Mouse (Mus musculus) lung, embryonic 16.5 days (tissue): Measurements from ENCODE around the gene Ogfrl1. TPM values are rescaled to one million over a fixed set of nuclear protein-coding genes. Genes with fewer than 3 reads are reported as not detected.
"Not testable (repeated sequence)": the region's sequence is repeated elsewhere in the genome, so short reads cannot be mapped to it uniquely, and the experiment has no call there.

Experiments
- ATAC-seq: fragments of 200-750 bp; cut with Nextera tagmentation; 2 replicates; pipeline ENCODE4 v1.8.0; 2017; ENCODE audit warnings: low read depth, mild to moderate bottlenecking, moderate library complexity
- H3K27ac ChIP-seq: fragments of 300-500 bp; sonication (generic); 2 replicates; pipeline ENCODE4 v1.5.1; 2014; ENCODE audit warnings: mild to moderate bottlenecking, control low read depth, low read length
- H3K27me3 ChIP-seq: fragments of 300-500 bp; sonication (generic); 2 replicates; pipeline ENCODE4 v1.6.1; 2014; ENCODE audit warnings: low read depth, low read length, mixed read lengths; ENCODE audit not compliant: control insufficient read depth, insufficient read depth
- H3K36me3 ChIP-seq: fragments of 300-500 bp; sonication (generic); 2 replicates; pipeline ENCODE4 v1.6.1; 2014; ENCODE audit warnings: low read length; ENCODE audit not compliant: control insufficient read depth, insufficient read depth
- H3K4me1 ChIP-seq: fragments of 300-500 bp; sonication (generic); replicated peaks from 2 replicates; pipeline ENCODE4 v1.6.1; 2014; ENCODE audit warnings: low read length, mixed read lengths; ENCODE audit not compliant: control insufficient read depth, insufficient read depth
- H3K4me2 ChIP-seq: fragments of 300-500 bp; sonication (generic); 2 replicates; pipeline ENCODE4 v1.6.1; 2014; ENCODE audit warnings: low read depth, low read length, control low read depth
- H3K4me3 ChIP-seq: fragments of 300-500 bp; sonication (generic); 2 replicates; pipeline ENCODE4 v1.5.1; 2014; ENCODE audit warnings: mild to moderate bottlenecking, low read length, control low read depth
- H3K9ac ChIP-seq: fragments of 300-500 bp; sonication (generic); 2 replicates; pipeline ENCODE4 v1.6.1; 2014; ENCODE audit warnings: low read length, control low read depth
- H3K9me3 ChIP-seq: fragments of 300-500 bp; sonication (generic); 2 replicates; pipeline ENCODE4 v1.6.1; 2016; ENCODE audit warnings: low read length; ENCODE audit not compliant: control insufficient read depth
- WGBS: fragments of 180-500 bp; shearing (Covaris S2); extraction: QIAGEN DNeasy Blood & Tissue Kit; methylation state at CpG from one replicate; pipeline ENCODE4 v1.1.7; 2014; 5-methylcytosine and 5-hydroxymethylcytosine counted together
- polyA plus RNA-seq: library from polyadenylated mRNA; unstranded; fragments of >200 nt; fragmentation: Nextera tagmentation; extraction: Ambion mirVana; gene quantifications from 2 replicates; pipeline ENCODE4 v1.2.1, GENCODE M21; 2015

The Ogfrl1 gene
- polyA plus RNA-seq, 1 experiment from 2014 or later, result 7.0 TPM

DNA sequence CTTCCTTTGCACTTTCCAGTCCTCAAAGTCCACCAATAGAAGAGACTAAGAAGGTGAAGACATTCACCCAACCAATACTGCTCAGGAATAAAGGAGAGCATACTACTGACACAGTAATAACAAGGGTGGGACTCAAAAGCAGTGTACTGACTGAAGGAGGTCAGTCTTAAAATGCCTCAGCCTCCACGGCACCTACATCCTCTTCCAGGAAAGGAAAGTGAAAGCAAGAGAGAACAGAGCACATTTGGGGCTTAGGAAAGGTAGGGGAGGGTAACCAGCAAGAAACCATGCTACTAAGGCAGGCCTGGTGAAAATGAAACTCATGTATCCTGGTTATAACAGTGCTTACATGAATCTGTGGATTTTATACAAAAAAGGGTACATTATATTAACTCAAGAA lies 2.0 kb upstream of the Ogfrl1 start:
- 42% methylated on average over 1 of the region's 1 CpGs for WGBS
- no peaks in the 10 kb centered on the region for H3K9me3 ChIP-seq
- H3K4me3 ChIP-seq, result no peak overlapping the region
- no peak overlapping the region for H3K27ac ChIP-seq
- H3K27me3 ChIP-seq, result no peaks in the 10 kb centered on the region
- no peaks in the 10 kb centered on the region for H3K4me1 ChIP-seq
- H3K36me3 ChIP-seq, result no peaks in the 10 kb centered on the region
- H3K9ac ChIP-seq, result no peak overlapping the region
- no peak overlapping the region for H3K4me2 ChIP-seq
- no peak for ATAC-seq

DNA sequence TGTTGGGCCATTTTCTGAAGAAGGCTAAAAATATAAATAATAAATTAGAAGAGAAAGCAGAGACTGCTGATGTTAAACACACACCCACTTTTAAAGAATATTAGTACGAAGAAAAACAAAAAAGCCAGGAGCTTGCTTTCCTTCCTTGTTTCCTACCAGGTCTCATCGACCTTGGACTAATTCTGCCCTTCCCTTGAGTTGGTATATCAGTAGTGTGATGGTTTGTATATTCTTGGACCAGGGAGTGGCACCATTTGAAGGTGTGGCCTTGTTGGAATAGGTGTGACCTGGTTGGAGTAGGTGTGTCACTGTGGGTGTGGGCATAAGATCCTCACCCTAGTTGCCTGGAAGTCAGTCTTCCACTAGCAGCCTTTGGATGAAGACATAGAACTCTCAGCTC lies 3.2 kb downstream of the Ogfrl1 start:
- WGBS, result 69% methylated on average over 2 of the region's 2 CpGs
- H3K4me1 ChIP-seq, H3K4me2 ChIP-seq, H3K4me3 ChIP-seq, H3K27me3 ChIP-seq, H3K9ac ChIP-seq, H3K9me3 ChIP-seq, ATAC-seq, H3K27ac ChIP-seq, H3K36me3 ChIP-seq: not testable (repeated sequence)

DNA sequence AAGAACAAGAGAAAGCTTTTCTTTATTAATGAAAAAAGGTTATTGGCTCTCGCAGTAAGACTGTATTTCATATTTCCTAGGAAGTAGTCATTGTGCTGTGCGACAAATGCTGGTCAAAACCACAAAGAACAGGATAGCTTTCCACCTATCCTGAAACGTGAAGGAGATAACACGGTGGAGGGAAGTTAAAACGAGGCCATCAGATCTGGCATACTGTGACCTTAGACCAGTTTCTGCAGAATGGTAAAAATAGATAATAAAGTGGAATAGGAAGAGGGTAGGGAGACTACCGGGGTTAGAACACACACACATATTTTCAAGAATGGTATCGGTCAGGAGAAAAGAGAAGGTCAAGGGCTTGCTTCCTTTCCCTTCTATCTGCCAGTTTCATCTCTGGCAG lies 5.8 kb downstream of the Ogfrl1 start:
- Histone ChIP-seq H3K9ac (no peak overlapping the region), H3K4me3 (no peak overlapping the region), H3K36me3 (no peaks in the 10 kb centered on the region), H3K9me3 (no peaks in the 10 kb centered on the region), H3K27me3 (no peaks in the 10 kb centered on the region), H3K4me1 (no peaks in the 10 kb centered on the region), H3K4me2 (no peak overlapping the region), H3K27ac (no peak overlapping the region)
- WGBS, result 78% methylated on average over 7 of the region's 7 CpGs
- ATAC-seq, result no peak

DNA sequence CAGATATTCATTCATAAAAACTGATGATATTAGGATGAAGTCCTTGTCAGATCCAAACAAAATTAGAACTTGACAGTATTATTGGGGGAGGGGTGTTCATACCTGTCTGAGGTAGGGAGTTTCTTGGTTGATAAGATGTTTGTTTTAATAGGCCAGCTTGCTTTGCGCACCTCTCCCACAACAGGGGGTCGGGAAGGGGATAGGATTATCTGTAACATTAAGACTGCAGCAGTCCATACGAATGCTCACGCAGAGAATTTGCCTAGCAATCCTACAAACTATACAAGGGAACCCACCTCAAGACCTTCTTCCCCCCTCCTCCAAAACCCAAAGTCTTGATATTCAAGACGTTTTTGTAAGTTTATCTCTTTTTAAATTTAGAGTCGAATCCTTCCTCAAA lies 13.2 kb downstream of the Ogfrl1 start:
- no peaks in the 10 kb centered on the region for H3K36me3 ChIP-seq
- no peaks in the 10 kb centered on the region for H3K27me3 ChIP-seq
- 87% methylated on average over 6 of the region's 6 CpGs for WGBS
- no peak overlapping the region for H3K4me2 ChIP-seq
- H3K27ac ChIP-seq, result no peak overlapping the region
- H3K4me1 ChIP-seq, result peaks cover 8% of the 10 kb centered on the region; the same call in 1 of the 2 replicates
- H3K9ac ChIP-seq, result no peak overlapping the region
- ATAC-seq, result no peak
- H3K9me3 ChIP-seq, result no peaks in the 10 kb centered on the region
- no peak overlapping the region for H3K4me3 ChIP-seq

DNA sequence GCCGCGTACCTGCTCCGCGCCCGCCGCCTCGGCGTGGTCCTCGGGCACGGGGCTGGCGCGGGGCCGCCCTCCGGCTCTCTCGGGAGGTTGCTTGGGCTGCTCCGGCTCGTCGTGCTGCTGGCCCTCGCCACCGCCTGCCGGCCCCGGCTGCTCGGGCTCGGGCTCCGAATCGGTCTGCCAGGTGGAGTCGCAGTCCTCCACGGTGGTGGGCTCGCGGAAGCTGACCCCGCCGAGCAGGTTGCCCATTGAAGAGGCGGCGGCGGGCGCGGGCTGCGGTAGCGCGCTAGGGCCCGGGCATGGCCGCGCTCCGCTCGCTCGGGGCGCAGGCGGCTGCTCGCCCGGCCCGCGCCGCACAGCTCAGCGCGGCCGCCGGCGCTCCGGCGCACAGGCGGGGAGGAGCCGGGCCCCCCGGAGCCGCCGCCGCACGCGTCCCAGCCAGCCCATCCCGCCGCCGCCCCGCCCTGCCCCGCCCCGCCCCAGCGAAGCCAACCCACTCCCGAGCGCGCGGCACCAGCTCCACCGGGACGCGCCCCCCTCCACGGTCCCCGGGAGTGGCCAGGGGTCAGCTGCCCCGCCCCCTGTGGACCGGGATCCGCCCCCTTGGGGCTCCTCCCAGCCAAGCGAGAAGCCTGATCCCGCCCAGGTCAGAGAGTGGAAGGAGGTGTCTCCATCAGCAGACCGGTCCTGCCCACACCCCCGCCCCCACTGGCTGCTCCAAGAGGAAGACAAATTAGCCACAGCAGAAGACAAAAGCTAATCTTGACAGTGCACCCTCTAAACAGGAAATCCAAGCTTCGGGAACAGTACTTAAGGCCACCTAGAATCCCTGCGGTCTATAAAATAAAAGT lies 14.5 kb downstream of the Ogfrl1 start:
- peak overlapping the region; percentile 95 for H3K4me2 ChIP-seq
- peak; percentile 98 for ATAC-seq
- under 1% methylated on average over 38 of the region's 93 CpGs for WGBS

DNA sequence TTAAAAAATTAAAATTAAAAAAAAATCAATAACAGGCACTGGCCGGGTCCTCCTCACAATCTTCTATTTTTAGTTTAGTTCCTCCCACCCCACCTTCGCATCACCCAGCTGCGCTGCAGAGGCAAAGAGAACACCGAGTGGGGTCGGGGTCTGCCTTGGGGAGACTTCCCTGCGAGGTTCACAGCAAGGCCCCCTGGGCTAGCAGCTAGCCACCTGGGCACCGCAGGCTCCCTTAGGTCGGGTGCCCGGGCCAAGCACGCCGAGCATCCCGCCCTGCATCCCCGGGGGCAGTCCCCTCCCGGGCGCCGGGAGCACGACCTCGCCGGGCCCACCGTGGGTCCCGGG lies 15.1 kb downstream of the Ogfrl1 start:
- Histone ChIP-seq H3K4me2 (peak overlapping the region; percentile 95), H3K4me3 (peak overlapping the region; percentile 80), H3K27ac (peak overlapping the region; percentile 79), H3K27me3 (no peaks in the 10 kb centered on the region), H3K9me3 (no peaks in the 10 kb centered on the region), H3K4me1 (peaks cover 8% of the 10 kb centered on the region; the same call in 1 of the 2 replicates), H3K36me3 (no peaks in the 10 kb centered on the region), H3K9ac (peak overlapping the region; percentile 81)
- peak; percentile 15; the same call in 1 of the 2 replicates for ATAC-seq
- WGBS, result under 1% methylated on average over 19 of the region's 21 CpGs

More for the DNA sequence above, 14.5 kb downstream of the Ogfrl1 start:
- no peaks in the 10 kb centered on the region for H3K36me3 ChIP-seq
- H3K9ac ChIP-seq, result peak overlapping the region; percentile 81
- H3K27ac ChIP-seq, result peak overlapping the region; percentile 80
- H3K27me3 ChIP-seq, result no peaks in the 10 kb centered on the region
- peak overlapping the region; percentile 80 for H3K4me3 ChIP-seq
- H3K9me3 ChIP-seq, result no peaks in the 10 kb centered on the region
- H3K4me1 ChIP-seq, result peaks cover 8% of the 10 kb centered on the region; the same call in 1 of the 2 replicates

DNA sequence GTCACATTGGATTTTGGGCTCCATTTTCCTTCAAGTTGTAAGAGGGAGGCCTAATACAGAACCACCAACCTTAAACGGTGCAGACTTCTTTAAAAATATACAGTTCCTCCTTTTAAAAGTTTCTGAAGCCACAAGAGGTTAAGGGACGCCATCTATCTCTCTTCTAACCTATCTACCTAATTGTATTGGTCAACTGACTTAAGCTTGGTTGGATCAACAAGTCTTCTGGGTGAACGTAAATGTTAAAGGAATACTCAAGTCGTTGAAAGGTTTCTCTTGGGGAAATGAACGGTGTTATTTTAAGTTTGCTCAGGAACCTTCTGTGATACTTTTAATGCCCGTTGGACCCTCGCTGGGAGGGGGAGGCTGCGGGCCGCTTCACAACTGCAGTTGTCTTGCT lies 15.5 kb downstream of the Ogfrl1 start:
- Histone ChIP-seq H3K27ac (no peak overlapping the region), H3K9ac (peak overlapping the region; percentile 81), H3K4me2 (peak overlapping the region; percentile 95), H3K36me3 (no peaks in the 10 kb centered on the region), H3K27me3 (no peaks in the 10 kb centered on the region), H3K4me3 (peak overlapping the region; percentile 80), H3K4me1 (peaks cover 8% of the 10 kb centered on the region; the same call in 1 of the 2 replicates), H3K9me3 (no peaks in the 10 kb centered on the region)
- 13% methylated on average over 9 of the region's 9 CpGs for WGBS
- ATAC-seq, result no peak

DNA sequence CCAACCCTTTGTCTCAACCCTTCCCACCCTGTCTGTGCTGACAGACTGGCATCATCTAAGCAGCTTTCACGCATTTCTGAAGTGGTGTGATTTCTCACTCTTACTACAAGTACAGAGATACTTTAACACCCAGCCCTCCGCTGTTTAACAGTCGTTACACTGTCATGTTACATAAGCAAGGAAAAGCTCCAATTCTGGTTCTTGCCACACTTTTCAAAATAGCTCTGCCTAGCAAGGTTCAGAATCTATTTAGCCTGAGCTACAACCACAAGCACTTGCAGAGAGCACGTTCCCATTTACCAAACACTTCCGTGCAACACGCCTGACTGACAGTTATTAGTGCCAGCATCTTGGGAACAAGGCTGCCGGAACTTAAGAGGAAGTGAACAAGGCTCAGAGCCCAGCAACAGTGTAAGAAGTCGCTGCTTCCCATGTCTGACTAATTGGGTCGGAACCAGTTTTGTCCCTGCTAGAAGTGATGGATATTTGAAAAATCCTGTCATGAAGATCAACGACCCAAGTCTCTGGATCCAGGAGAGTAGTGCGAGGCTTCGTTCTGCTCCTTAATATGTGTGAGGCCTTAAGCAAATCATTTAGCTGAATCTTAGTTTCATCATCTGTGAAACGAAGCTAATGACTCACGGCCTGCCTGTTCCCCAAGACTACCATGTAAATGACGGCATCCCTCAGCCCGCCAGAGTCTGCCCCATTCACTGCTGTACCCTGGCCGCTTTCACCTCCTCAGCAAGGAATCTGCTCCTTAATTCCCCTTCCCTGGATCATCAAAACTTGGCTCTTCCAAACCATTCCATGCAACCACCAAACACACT lies 17.4 kb downstream of the Ogfrl1 start:
- Histone ChIP-seq H3K27ac (no peak overlapping the region), H3K36me3 (no peaks in the 10 kb centered on the region), H3K4me1 (peaks cover 8% of the 10 kb centered on the region; the same call in 1 of the 2 replicates), H3K4me2 (no peak overlapping the region), H3K27me3 (no peaks in the 10 kb centered on the region), H3K4me3 (no peak overlapping the region), H3K9ac (no peak overlapping the region), H3K9me3 (no peaks in the 10 kb centered on the region)
- 57% methylated on average over 17 of the region's 17 CpGs for WGBS
- no peak for ATAC-seq

DNA sequence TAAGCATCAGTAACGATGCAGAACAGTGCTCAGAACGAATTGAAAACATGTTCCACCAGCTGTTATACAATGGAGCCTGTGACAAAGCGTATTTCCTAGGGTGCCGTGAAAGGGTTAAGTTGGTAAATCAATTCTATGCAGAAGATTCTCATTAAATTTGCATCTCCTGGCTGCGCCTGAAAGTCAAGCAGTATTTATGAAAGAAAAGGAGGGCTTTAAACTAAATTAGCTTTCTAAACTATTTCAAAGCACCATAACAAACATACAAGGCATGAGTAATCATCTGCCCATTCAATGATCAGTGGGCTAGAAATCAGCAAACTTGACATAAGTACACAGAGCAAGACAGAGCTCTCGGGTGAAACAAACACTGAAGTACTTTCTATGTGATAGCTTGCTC lies 18.3 kb downstream of the Ogfrl1 start:
- no peaks in the 10 kb centered on the region for H3K36me3 ChIP-seq
- no peak overlapping the region for H3K9ac ChIP-seq
- no peak for ATAC-seq
- WGBS, result 71% methylated on average over 6 of the region's 6 CpGs
- no peaks in the 10 kb centered on the region for H3K9me3 ChIP-seq
- H3K4me2 ChIP-seq, result no peak overlapping the region
- no peak overlapping the region for H3K27ac ChIP-seq
- no peaks in the 10 kb centered on the region for H3K27me3 ChIP-seq
- H3K4me1 ChIP-seq, result peaks cover 8% of the 10 kb centered on the region; the same call in 1 of the 2 replicates
- H3K4me3 ChIP-seq, result no peak overlapping the region
